Mouse (Mus musculus) regulatory T cell (primary cell): ENCODE data around the gene Rdh11.
"Not testable (repeated sequence)": the region's sequence is repeated elsewhere in the genome, so short reads cannot be mapped to it uniquely, and the experiment has no call there.

ENCODE experiments used
- in situ Hi-C: fragments of 300-600 bp; cut with MboI, MseI; formaldehyde crosslinking; loops from one replicate; pipeline ENCODE4 v1.15.1; 2025; ENCODE audit warnings: high pct_unique_total_duplicates

The Rdh11 gene

GRCm38 (mm10) chr12:79192193-79192592 lies at the start of gene Rdh11:
Gene Rdh11, minus strand, starts transcription at chr12:79192293.
- in situ Hi-C loops: loop anchor here (5.0 kb wide), 2 partner anchors 50 to 105 kb away; partner anchors contain the start of genes Rad51b and Zfyve26

DNA sequence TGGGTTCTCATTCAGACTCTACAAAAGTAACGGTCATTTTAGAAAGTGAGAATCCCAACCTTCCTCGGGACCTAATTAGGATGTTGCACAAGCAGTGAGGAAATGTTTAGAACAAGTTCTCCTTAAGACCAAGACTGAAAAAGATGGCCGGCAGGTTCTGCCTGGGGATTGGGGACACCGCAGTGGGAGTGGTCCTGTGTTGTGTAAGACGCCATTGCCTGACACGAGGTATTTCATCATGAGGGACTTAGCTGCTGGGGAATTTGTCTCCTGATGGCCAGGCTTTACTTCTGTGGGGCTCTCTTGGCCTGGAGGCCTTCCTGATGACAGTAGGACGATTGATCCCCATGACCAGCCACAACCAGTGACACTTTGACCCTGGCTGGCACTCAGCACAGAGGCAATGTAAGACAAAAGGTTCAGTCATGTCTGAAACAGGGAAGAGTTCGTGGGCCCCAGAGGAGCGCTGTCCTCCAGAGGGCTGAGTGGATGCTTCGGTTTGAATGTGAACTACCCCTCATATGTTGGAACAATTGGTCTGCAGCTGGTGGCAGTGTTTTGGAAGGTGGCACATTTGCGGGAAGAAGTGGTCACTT lies 43.5 kb upstream of the Rdh11 start:
- in situ Hi-C loops: no loop called here

DNA sequence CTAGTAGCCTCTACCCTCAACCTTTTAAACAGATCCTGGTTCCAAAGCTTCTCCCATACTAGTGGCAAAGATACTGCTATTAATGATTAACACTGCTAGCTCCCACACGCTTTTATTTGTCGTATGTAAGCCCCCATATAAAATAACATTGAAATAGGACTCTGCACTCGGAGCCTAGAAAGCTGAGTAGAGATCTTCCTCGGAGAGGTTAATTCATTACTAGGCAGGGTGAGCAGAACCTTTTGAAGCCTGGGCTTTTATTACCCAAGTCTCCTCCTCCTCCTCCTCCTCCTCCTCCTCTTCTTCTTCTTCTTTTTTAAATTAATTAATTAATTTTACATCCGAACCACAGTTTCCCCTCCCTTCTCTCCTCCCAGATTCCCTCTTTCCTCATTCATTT lies 25.4 kb upstream of the Rdh11 start:
- in situ Hi-C loops: no loop called here

- in situ Hi-C loops: no loop called here
Measured at GRCm38 (mm10) chr12:79211447-79211846, 19.4 kb upstream of the Rdh11 start.

DNA sequence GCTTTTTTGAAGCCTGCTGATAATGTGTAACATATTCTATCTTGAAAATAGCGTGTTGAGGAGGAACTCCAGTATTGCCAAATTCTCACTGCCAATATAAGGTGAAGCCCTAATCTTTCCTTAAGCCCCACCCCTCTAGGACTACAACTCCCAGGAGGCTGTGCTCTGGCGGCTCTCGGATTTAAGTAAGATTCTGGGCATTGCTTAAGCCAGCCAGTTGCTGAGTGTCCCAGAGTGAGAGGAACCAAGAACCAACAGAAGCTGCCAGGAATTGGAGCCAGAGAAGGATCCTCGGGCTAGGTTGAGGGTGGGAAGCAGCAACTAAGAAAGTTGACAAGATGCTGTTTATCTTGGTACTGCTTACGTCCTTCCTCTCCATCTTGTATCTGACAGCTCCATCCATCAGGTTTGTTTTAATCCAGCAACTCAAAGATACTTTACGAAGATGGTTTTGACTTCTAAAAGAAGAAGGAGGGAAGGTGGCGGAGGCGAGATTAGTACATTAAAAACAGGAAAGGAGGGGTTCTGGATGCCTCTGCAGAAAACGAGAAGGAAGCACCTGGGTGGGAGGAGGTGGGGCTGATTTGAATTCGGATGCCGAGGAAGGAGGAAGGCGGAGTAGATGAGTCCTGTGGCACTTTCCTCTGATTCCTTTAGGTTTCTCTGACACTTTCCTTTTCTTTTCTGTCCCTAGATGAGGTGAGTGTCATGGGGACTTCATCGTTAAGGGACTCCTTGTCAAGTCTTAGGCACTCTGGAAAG lies 16.8 kb upstream of the Rdh11 start, which contains the start of gene Rdh12:
Gene Rdh12 (plus strand): TSS at position 212 of the 762 bp plus-strand sequence.
- in situ Hi-C loops: loop anchor here (10.0 kb wide), 1 partner anchor 1494 kb away; no protein-coding TSS in a partner anchor

- in situ Hi-C loops: loop anchor here (10.0 kb wide), 1 partner anchor 1487 kb away; no protein-coding TSS in a partner anchor
Measured at GRCm38 (mm10) chr12:79201882-79202281, 9.8 kb upstream of the Rdh11 start.

- in situ Hi-C loops: no loop called here
Measured at GRCm38 (mm10) chr12:79197105-79197504, 5.0 kb upstream of the Rdh11 start.

- in situ Hi-C loops: loop anchor here (5.0 kb wide), 2 partner anchors 49 to 104 kb away; partner anchors contain the start of genes Rad51b and Zfyve26
Measured at GRCm38 (mm10) chr12:79193441-79193840, 1.3 kb upstream of the Rdh11 start.

DNA sequence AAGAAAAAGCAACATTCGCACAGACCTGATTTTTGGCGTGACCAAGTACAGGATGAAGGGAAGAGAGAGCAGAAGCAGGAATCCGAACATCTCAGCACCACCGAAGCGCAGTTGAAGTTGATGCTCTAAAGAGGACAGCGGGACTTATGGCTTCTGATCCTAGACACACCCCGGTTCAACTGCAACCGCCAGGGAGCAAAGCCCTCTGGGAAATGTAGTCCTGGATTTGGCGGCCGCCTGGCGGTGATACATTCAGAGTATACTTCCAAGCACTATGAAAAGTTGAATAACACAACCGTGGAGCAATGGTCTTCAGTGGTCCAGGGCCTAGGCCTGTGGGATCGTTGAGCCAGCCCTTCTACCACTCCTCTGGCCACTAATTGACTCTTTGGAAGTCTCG lies 392 bp downstream of the Rdh11 start:
- in situ Hi-C loops: loop anchor here (5.0 kb wide), 2 partner anchors 51 to 106 kb away; partner anchors contain the start of genes Rad51b and Zfyve26

DNA sequence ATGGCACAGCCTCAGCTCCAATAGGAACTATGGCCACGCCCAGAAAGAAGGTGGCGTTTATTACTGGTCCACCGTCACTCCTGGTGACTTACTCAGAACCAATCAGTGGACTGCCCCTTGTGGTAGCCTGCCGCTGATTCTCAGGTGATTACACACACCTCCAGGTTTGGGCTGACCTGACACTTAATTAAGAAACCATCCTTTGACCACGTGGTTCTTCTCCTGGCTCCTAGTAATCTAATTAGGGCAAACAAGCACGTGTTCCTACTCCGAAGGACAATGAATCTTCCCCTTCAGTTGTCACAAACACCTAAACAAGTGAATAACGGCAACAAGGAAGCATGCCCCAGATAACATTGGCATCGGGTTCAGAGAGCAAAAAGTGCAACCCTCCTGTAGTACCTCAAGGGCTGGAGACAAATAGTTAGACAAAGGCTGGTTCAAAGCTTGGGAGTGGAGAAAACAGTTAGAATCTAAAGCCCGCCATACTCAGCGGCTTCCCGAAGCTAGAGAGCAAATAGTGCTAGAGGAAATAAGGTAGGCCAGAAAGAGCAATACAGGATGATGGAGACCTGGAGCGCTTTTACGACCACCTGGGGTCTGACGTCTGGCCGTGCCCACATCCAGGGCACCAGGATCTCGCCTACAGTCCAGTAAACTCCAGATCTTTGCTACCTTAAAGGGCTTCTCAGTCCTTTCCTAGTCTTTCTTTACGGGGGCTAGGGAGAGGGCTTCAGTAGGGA lies 991 bp downstream of the Rdh11 start:
- in situ Hi-C loops: loop anchor here (5.0 kb wide), 2 partner anchors 51 to 106 kb away; partner anchors contain the start of genes Rad51b and Zfyve26

GRCm38 (mm10) chr12:79185160-79185559 lies 6.9 kb downstream of the Rdh11 start:
- in situ Hi-C loops: not testable (repeated sequence)

DNA sequence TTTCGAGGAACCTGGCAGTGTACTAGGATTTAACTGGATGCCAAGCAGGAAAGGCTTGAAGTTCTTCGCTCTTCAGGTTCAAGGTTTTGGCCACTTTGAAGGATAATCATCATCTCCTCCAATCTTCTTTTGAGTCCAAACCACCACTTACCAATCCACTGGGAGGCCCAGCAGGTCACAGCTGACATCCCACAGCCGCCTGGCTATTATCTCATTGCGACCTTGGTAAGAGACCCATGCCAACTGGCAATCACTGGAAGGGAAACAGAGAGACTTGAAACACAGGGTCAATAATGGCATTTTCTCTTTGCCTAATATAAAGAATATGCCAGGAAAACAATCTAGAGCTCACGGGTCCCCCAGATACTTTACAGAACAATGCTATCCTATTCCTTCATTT lies 16.1 kb downstream of the Rdh11 start:
- in situ Hi-C loops: no loop called here

GRCm38 (mm10) chr12:79173721-79174120 lies 18.4 kb downstream of the Rdh11 start:
- in situ Hi-C loops: no loop called here

GRCm38 (mm10) chr12:79172019-79172941 lies 19.8 kb downstream of the Rdh11 start, which contains the start of gene Vti1b:
Gene Vti1b, minus strand, starts transcription at chr12:79172667.
- in situ Hi-C loops: no loop called here

DNA sequence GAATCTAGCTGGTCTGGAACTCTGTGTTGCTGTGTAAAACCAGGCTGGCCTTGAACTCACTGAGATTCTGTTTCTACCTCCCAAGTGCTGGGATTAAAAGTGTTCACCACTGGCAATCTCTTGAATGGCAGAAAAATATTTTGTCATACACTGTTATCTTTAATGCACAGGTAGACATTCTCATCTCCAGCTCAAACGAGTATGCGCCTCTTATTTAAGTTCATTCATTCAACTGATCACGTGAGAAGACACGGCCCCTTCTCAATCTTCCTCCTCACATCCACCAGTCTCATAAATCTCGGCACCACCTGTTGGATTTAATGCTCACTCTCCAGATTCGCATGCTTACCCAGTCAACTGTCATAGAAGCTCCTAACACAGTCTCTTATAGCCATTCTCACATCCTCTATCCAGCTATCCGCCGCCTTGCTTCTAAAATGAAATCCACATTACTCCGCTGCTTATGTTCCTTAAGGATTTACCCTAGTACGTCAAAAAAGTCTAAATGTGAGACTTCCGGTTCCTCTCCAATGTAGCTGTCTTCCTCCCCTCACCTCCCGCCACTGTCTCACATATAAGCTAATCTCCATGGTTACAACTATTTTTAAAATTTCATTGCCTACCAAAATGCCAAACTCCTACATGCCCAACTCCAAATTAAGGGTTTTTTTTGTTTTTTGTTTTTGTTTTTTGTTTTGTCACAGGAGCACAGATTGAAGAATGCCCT lies 20.7 kb downstream of the Rdh11 start:
- in situ Hi-C loops: no loop called here

DNA sequence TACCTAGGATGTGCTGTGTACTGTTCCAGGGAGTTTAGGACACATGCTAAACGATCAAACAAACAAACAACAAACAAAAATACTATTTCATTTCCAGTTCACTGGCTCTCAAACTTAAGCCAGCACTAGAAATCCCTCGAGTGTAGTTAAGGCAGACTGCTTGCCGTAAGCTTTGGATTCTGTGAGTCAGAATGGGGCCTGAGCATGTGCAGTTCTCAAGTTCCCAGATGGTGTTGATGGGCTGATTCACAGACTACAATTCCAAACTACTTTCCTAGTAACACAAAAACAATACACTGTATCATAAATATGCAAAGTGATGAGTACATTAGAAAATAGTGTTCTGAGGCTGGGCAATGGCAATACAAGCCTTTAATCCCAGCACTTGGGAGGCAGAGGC lies 21.7 kb downstream of the Rdh11 start:
- in situ Hi-C loops: no loop called here

DNA sequence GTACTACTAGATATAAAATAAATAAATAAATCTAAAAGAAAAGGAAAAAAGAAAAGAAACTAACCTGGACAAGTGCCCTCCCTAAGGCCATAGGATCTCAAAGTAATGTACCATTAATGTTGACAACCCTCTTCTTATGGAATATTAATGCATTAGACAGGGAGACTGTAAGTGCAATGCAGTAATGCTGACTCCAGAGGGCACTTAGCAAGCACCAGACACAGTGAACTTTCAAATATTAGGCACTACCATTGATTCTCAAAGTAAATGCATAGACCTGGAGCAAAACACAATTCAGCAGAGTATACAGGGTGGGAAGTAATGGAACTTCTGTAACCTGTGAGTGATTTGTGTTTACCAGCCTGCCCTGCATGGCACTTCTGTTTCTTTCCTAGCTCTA lies 22.9 kb downstream of the Rdh11 start:
- in situ Hi-C loops: no loop called here

DNA sequence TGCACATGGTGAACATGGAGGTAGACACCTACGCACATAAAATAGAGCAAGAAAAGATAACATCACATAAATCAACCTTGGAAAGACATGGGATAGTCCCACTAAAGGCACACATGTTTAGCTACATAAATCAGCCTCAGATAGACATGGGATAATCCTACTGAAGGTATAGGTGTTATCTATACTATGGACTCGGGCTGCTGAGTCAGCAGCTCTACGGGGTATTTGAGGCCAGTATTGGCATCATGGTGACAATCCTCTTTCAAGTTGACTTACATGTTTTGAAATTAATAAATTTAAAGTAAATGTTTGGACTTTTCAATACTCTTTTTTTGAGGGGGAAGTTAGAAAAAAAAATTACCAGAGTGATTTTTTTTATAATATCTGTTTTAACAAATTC lies 29.2 kb downstream of the Rdh11 start:
- in situ Hi-C loops: no loop called here

DNA sequence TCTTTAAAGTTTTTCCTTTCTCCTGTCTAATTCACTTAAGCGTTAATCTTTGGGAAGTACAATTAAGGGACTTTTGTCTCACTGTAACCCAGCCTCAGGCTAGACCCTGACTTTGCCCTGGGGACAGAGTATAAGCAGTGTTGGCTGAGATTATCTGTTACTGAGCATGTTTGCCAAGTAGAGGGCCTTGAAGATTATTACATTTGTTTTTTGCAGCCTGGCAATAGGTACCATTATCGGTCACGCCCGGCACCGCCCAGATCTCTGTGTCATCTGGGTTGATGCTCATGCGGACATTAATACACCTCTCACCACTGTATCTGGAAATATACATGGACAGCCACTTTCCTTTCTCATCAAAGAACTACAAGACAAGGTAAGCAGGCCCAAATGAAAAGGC lies 42.4 kb downstream of the Rdh11 start:
- in situ Hi-C loops: no loop called here

DNA sequence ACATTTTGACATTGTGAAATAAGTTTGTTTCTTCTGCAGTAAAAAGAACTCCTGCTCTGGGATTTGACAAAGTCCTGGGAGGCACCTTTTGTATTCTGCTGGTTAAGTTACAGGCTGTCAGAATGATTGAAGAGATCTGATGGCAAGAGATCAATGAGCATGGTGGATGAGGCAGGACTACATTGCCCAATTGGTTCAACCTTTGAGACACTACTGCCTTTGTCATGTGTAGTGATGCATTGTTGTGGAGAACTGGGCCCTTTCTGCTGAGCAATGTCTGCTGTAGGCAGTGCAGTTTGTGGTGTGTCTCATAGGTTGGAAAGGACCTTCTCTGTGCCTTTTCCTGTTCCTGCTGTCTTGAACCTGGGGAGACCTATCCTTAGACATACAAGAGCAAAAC lies 50.7 kb downstream of the Rdh11 start:
- in situ Hi-C loops: no loop called here
